Mouse (Mus musculus) cerebellum, adult 11 months (tissue): ENCODE results near the gene Bend3.
"Not testable (repeated sequence)": the region's sequence is repeated elsewhere in the genome, so short reads cannot be mapped to it uniquely, and the experiment has no call there.

Experiments used
- DNase-seq: peaks from one replicate; pipeline ENCODE4 v3.0.0; 2022

The Bend3 gene

DNA sequence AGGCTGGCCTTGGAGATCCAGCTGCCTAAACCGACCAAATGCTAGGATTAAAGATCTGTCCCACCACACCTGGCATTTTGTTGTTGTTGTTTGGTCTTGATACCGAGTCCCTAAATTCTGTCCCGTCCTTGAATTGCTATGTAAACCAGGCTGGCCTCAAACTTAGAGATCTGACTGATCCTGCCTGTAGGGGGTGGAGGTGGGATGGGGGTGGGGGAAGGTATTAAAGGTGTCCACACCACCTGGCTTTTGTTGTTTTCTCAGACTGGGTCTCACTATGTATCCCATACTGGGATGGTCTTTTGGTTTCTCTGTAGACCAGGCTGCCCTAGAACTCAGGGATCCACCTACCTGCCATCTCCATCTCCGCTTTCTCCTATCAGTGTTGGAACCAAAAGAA, 2.5 kb downstream of the Bend3 start:
- DNase-seq = no peak

DNA sequence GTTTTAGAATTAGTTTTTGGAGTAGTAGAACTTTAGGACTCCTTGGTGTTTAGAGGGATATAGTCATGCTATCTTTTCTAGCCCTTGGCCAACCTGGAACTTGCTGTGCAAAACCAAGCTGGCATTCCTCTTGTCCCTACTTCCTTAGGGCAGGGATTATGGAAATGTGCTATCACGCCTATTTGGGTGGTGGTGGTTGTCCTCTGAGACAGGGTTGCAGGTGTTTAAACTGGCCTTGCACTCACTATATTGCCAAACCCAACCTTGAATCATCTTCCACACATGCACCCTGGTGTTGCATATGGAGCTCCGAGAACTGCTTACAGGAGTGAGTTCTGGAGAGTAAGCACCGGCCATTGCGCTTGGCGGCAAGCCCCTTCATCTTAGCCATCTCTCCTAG, 3.4 kb downstream of the Bend3 start:
- DNase-seq = no peak

DNA sequence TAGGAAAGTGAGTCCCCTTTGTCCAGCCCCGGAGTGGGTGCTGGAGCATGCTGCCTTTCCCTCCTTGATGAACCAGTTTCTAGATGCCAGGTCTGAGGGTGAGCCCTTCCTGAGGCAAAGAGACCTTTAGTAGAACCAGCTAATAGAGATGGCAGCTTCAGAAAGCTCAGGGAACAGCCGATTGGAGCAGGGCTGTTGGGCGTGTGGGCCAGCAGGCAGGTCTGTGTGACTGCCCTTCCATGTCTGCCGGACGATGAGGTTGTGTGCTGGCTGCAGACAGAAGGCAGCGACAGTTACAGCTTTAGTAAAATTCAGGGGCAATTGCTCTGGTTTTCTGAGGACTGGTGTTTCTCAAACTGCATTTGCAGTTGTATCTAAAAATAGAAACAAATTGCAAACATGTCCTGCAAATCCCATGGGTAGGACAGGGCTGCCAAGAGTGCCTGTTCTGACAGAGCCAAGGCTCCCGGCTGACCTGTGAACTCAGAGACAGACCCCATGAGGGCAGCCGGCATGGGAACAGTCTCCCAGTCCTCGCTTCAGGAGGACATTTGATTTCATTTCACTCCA, 4.9 kb downstream of the Bend3 start:
- DNase-seq = no peak

DNA sequence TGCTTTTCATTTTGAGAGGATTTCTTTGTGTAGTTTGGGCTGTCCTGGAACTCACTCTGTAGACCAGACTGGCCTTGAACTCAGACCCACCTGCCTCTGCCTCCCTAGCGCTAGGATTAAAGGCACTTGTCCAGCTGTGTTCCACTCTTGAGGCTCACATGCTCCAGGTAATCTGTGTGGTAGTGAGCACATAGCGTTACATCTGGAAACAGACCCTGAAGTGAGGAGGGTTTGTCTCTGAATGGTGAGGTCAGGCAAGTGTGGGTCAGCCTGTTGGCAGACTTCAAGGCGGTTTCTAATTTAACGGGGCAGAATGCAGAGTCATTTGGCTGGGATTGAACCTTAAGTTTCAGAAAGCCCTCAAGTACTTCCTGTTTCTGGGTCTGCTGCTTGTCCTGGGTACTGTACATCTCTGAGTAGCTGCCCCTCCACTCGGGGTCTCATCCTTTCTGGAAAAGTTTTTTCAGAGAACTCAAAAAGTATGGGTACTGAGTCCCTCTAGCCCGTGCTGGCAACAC, 7.2 kb downstream of the Bend3 start:
- DNase-seq = no peak

DNA sequence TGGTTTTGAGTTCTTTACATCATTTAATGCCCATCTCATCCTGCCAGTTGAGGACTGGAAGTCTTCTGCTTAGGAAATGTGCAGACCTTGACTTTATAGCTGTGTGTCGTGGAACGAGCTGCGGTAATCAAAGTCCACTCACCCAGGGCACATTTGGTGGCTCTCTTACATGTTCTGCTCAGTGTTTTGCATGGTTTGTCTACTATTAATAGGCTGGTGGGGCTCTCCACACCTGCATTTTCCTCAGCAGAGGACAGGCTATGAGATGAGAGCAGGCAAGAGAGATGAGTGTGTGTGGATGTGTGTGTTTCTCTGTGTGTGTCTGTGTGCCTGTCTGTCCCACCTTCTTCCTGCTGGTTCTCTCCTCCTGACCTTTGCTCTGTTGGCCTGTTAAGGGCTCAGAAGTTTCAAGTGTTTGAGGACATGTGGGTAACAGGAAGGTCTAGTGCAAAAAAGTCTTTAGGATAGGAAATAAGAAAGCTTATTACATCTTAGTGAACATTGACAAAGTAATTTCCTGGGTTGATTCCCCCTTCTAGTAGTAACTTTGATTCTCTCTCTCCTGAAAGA, 8.9 kb downstream of the Bend3 start:
- DNase-seq = no peak

DNA sequence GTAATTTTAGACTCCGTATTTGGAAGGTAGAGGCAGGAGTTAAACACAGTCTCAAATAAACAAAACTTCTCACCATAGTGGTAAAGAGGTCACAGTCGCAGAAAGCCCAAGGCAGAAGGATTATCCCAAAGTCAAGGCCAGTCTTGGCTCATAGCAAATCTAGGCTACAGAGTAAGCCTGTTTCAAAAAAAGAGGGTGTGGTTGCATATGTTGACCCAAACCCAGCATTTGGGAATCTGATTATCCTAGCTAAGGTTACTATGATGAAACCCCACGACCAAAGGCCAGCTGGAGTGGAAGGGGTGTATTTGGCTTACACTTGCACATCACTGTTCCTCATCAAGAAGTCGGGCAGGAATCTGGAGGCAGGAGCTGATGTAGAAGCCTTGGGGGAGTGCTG, 9.6 kb downstream of the Bend3 start:
- DNase-seq = no peak

DNA sequence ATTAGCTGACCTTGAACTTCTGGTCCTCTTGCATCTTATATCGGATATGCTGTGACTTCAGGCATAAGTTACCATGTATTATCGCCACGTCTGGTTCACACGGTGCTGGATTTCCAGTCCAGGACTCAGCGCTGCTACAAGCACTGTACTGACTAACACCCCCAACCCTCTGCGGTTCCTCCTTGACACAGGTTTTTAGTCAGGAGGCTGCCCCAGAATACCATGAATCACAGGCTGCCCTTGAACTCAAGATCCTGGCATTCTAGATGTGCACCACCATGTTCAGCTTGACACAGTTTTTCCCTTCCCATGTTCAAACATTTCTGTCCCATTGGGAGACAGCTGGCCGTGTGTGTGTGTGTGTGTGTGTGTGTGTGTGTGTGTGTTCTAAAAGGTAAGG, 10.5 kb downstream of the Bend3 start:
- DNase-seq = no peak

DNA sequence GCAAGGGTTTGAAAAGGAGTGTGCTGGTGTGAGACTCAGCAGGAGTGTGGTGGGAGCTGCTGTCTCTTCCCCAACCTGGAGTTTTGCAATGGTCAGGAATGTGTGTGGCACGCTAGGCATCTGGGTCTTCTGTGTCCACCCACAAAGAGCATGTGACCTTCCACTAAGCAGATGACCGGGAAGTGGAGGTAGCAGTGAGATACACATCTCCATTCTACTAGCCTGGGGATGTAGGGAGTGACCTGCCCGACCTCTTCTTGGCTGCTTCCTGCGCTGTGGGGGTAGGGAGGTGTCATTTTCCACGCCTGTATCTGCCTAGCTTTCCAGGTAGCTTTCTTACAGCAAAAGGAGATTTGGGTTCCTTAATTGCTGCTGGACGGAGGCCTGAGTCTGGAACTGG, 10.9 kb downstream of the Bend3 start:
- no peak for DNase-seq

DNA sequence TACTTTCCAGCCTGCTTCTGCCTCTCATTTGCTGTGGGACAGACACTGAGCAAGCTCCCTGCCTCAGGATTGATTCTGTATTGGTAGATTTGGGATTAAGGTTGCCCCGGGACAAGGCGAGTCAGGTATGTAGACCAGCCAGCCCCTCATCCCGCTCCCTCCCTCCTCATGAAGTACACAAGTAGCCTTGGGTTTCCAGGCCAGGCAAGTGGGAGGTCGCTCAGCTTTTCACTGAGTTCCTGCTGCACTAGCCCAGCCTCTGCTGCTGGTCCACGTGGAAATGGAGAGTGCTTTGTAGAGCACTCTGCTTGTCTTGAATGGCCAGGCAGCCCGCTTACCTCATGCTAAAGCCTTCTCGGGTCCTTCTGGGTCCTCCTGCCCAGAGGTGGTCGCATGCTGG, 11.4 kb downstream of the Bend3 start:
- no peak for DNase-seq

DNA sequence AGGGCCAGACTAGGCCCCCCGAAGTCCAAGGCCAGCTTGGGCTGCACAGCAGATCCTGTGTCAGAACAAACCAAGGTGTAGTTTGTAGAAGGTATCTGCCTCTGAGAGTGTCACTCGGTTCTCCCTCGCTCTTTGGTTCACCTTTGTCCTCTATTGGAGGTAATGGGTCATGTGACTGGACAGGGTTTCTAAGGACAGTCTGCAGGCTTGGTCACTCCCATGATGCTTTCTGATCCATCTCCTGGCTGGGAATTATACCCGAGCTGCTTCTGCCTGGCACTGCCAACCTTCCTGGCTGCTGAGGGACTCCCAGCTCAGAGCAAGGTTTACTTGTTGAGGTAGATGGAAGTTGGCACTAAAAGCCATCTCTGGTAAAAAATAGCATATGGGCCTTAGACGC, 12.2 kb downstream of the Bend3 start:
- DNase-seq = no peak

DNA sequence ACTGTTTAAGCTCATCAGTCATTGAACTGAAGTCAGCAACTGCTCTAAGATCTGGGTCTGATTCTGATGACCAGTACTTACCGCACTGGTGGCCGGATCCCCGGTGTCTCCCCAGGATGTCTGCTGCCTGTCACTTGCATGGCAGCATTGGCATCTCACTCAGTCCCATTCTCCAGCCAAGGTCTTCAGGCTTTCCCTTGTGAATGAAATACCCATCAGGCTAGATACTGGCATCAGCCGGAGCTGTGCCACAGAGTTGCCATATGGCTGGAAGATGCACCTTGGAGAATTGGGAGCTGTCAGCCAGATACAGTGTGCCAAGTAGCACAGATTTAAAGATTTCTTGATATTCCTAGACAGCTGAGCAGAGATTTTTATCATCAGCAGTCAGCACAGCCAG, 24.0 kb downstream of the Bend3 start:
- peak; percentile 42 for DNase-seq

DNA sequence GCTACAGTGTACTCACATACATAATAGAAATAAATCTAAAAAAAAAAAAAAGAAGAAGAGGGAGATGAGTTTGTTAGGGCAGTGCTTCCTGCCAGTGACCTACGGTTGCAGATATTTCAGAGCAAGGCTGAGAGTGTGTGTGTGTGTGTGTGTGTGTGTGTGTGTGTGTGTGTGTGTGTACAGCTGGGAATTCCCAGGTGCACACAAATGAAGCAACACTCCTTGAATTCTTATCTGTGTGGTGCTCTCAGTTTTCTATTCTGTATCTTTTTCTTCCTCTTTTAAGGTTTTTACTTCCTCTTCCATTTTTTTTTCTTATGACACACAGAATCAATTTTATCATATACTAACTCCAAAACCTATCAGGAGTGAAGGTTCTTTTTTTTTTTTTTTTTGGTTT, 25.7 kb downstream of the Bend3 start:
- DNase-seq = no peak

DNA sequence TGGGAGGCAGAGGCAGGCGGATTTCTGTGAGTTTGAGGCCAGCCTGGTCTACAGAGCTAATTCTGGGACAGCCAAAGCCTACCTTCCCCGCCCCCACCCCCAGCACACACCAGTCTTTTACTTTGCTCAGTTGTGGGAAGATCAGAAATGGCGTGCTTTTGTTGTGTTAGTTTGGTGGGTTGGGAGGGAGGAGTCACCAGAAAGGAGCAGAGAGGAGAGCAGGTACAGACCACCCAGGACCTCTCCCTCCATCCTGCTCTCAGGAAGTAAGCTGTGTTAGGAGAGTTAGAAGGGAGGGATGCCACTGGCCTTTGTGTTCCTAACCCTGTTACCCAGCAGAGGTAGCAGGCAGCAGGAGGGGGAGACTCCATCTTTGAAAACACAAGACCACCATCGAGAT, 28.4 kb downstream of the Bend3 start:
- DNase-seq = no peak

DNA sequence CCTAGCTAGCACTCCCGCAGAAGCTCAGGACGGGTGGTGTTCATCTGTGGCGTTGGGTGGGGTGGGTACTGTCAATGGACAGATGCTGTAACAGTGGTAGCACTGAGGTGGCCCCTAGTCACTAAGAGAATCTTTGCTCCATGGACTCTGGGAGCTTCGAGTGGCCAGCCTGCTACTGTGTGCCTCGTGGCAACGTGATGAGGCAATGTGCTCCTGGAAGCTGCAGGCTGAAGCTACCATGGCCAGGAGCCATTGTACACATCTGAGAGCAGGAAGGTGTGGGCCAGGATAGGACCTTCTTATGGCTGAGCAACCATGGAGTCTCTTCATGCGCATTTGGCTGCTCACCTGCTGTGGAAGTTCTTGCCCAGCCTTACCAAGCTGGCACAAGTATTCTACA, 30.6 kb downstream of the Bend3 start:
- no peak for DNase-seq

DNA sequence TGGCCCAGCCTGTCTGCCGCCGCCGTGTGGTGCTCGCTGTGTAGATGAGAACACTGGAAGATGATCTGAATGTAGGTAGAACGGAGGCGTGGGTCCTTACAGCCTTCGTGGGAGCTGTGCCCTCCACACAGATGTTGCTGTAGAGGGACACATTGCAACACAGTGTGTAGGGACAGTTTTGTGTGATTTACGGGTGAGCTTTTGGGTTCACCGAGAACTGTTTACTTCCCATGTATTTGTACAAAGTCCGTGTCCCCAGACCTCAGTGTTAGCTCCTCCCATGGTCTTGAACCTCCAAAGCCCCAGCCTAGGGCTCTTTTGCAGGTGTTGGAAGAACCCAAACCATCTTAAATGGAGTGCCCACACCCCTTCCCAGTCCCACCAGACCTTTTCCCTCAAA, 34.3 kb downstream of the Bend3 start:
- no peak for DNase-seq

DNA sequence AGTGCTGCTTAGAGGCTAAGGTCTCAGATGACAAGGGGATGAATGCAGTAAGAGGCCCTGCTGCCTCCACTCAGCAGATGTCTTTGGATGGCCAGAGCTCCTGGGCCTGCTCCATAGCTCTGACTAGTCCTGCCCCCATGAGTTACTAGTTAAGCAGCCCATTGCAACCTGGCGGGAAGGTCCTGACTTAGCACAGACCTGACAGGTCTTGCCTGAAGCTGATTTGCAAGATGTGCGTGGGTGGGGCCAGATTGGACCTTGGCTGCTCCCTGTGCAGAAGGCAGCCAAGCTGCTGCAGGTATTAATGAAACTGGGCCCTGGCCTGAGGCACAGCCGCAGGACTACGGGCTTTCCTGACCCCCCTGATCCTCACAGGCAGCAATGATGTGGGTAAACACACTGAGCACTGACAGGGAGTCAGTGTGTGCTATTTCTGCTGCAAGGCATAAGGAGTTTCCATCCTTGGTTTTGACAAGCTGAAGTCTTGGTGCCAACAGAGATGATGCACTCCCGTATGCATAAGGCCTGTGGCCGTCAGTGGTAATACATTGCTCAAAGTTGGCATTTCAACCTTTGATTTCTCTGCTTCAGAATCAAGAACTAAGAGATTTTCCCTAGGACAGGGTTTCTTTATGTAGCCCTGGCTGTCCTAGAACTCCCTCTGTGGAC, 38.5 kb downstream of the Bend3 start:
- DNase-seq = no peak

DNA sequence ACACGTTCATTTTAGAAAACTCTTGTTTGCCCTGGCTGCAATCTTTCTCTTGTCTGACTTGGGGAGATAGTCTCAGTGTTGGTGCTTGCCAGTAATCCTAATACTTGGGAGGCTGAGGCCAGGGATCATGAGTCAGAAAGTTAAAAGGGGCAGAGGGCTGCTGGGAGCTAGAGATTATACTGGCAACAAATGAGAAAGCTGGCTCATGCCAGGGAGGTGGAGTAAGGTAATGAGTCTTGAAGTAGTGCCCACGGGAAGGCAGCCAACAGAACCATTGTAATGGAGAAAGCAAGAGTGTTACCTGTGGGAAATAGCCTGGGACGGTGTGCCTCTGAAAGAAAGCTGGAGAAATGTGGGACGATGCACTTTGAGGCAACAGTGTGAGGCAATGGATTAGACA, 39.2 kb downstream of the Bend3 start:
- no peak for DNase-seq

DNA sequence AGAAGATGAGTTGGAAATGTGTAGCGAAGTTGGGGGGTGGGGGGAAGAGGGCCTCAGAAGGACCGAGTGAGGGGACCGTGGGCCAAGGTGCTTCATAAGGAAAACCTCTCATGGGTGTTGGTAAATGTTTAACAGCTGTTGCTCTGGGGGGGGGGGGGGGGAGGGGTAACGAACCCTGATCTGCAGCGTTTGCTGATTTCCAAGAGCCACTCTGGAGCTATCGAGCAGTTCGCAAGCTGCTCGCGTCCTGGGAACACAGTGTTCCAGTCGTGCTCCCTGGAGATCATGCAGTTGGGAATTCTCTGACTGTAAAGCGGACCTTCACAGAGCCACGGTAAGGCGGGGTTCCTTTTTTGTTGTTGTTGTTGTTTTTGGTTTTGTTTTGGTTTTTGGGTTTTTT, 39.7 kb downstream of the Bend3 start:
- DNase-seq = no peak

DNA sequence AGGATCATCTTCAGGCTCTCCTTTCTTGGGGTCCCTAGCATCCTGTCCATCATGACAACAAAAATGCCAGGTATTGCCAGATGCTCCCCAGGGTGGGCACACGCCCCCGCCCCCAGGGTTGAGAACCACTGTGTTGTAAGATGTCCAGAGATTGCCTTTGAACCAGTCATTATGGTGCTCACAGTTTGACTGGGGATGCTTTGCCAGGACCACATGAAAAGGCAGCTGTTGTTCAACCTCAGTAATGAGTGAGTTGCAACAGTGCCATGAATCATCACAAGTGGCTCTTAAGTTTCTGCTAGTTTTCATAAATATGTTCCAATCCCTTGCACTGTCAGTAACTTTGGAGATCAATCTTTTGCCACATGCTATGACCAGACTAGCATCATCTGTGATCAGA, 41.3 kb downstream of the Bend3 start:
- no peak for DNase-seq

DNA sequence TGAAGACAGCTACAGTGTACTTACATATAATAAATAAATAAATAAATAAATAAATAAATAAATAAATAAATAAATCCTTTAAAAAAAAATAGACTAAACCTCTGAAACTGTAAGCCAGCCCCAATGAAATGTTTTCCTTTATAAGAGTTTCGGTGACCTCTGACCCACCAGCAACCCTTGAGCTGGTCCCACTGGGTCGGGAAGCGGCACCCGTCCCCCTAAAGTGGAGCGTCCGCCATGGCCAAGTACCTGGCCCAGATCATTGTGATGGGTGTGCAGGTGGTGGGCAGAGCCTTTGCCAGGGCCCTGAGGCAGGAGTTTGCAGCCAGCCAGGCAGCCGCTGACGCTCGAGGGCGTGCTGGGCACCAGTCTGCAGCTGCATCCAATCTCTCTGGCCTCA, 45.3 kb downstream of the Bend3 start, which contains the start of gene Gm9803:
Gene Gm9803 (plus strand): TSS at position 154 of the 400 bp plus-strand sequence.
- DNase-seq = not testable (repeated sequence)

DNA sequence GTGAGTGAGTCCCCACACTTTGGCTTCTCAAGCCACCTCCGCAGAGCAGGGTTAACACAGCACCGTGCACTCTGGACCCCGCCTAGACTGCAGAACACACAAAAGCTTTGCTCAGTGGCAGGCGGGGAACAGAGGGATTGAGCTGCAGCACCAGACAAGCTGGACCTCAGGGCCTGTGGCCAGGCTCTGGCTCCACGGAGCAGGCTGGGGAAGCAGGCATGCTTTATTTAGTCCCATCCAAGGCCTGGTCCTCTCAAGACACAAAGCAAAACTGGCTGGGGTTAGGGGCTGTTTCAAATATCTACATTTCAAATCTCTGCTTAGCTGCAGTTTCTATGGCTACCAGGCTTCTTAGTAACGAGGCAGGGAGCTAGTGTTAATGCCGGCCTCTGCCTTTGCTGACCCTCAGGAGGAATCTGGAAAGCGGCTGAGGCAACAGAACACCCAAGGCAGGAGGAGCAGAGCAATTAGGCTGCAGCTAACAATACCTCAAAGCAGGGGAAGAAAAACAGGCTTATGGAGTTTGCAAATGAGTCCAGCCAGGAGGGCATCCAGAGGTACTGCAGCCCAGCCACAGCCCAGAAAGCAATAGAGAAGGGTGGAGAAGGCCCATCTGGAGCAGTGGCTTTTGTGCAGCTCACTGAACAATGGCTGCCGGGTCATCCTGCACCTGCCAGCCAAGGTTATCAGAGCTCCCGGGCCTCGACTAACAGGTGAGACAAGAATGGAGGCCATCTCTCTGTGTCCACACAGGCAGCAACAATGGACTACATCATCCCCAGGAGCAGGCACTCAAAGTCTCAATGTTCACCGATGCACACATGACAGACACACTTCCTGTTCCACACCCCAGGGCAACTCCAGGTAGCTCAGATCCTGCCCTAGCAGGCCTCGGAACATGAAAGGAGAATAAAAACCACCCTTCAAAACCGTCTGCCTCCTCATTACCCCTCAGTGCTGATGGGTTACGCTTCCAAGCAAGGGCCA, 48.9 kb downstream of the Bend3 start:
- no peak for DNase-seq

DNA sequence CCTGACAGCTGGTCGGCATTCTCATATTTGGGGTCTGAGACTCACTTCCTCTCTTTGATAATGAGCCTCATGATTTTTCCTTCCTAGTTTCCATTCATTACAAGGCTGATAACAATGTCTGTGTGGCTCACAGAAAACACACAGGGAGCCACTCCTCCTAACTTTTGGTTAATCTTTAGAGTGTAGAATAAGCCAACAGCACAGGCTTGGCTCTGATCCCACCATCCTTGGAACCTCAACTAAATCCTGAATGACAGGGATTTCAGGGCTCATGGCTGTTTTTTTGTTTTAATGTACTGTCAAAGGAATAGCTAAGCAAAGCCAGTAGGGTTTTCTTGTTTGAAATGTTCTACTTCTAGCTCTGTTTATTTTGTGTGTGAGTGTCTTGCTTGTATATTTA, 55.8 kb downstream of the Bend3 start:
- DNase-seq = no peak

DNA sequence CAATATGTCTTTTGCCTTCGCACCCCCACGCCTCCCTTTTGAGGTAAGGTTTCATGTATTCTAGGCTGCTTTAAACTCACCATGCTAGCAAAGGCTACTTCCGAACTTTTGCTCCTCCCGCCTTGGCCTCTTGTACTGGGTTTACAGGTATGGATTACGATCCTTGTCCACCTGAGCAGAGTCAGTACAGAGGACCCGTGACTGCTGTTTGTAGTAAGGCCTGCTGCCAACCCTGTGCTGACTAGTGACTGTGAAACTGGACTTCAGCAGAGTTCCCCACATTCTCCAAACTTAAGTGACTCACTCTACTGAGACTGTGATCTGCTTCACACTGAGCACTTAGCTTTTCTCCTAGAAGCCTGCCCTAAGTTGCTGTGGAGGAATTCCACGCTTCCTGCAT, 59.0 kb downstream of the Bend3 start:
- no peak for DNase-seq
